Mouse (Mus musculus) heart, adult 2 months (tissue): ENCODE results near the gene Spred2. TPM values are rescaled to one million over a fixed set of nuclear protein-coding genes. Genes with fewer than 3 reads are reported as not detected.

ENCODE experiments used
- DNase-seq, 2 experiments: peaks; one replicate each; pipeline ENCODE4 v3.0.0; 2021
- H3K27ac ChIP-seq: fragments of 200-600 bp; 2 replicates; pipeline ENCODE4 v1.8.1; 2022
- H3K27me3 ChIP-seq: fragments of 200-500 bp; 2 replicates; pipeline ENCODE4 v1.6.1; 2012; ENCODE audit warnings: mild to moderate bottlenecking, low read length, inconsistent platforms, mixed read lengths; ENCODE audit not compliant: control insufficient read depth, insufficient read depth
- H3K36me3 ChIP-seq: fragments of 200-500 bp; 2 replicates; pipeline ENCODE4 v1.6.1; 2012; ENCODE audit warnings: low read length, inconsistent platforms; ENCODE audit not compliant: control insufficient read depth, insufficient read depth
- H3K4me1 ChIP-seq: fragments of 200-500 bp; 2 replicates; pipeline ENCODE4 v1.6.1; 2011; ENCODE audit warnings: low read length; ENCODE audit not compliant: control insufficient read depth, insufficient read depth
- H3K4me3 ChIP-seq: fragments of 200-600 bp; 2 replicates; pipeline ENCODE4 v1.8.1; 2022
- H3K79me2 ChIP-seq: fragments of 200-500 bp; replicated peaks from 2 replicates; pipeline ENCODE4 v1.6.1; 2012; ENCODE audit warnings: mild to moderate bottlenecking, inconsistent platforms, low read length, moderate library complexity, mixed read lengths; ENCODE audit not compliant: control insufficient read depth, insufficient read depth
- H3K9ac ChIP-seq: fragments of 200-500 bp; 2 replicates; pipeline ENCODE4 v1.6.1; 2012; ENCODE audit warnings: low read depth, mild to moderate bottlenecking, control low read depth, inconsistent platforms, low read length, mixed read lengths
- CTCF ChIP-seq: fragments of 200-600 bp; IDR thresholded peaks from 2 replicates; pipeline ENCODE4 v1.8.1; 2022; ENCODE audit warnings: antibody characterized with exemption, mild to moderate bottlenecking, moderate library complexity
- EP300 ChIP-seq: fragments of 200-500 bp; IDR thresholded peaks from 2 replicates; pipeline ENCODE4 v1.6.1; 2011; ENCODE audit warnings: low read depth, low read length, control low read depth; ENCODE audit not compliant: insufficient read depth
- POLR2A ChIP-seq: fragments of 200-500 bp; IDR thresholded peaks from 2 replicates; pipeline ENCODE4 v1.6.1; 2011; ENCODE audit warnings: mild to moderate bottlenecking, low read depth, low read length, control low read depth; ENCODE audit not compliant: insufficient read depth
- WGBS: fragments of 180-500 bp; shearing (Covaris S2); methylation state at CpG from one replicate; pipeline ENCODE4 v1.1.7; 2018; 5-methylcytosine and 5-hydroxymethylcytosine counted together
- intact Hi-C: fragments of 180-260 bp; cut with DNase I; formaldehyde crosslinking; loops from one replicate; pipeline ENCODE4 v1.15.1; 2025
- polyA plus RNA-seq: library from polyadenylated mRNA; depleted of rRNA; stranded (reverse); fragments of >200 nt; gene quantifications from 2 replicates; pipeline ENCODE4 v1.2.3, GENCODE M21; 2012
- total RNA-seq, 2 experiments: library from RNA; stranded (reverse); gene quantifications; 2 replicates each; pipeline ENCODE4 v1.2.3; 2021

Gene Spred2
- total and polyA plus RNA-seq, 3 experiments: 18.5 to 22.1 (median 22.0) TPM

DNA sequence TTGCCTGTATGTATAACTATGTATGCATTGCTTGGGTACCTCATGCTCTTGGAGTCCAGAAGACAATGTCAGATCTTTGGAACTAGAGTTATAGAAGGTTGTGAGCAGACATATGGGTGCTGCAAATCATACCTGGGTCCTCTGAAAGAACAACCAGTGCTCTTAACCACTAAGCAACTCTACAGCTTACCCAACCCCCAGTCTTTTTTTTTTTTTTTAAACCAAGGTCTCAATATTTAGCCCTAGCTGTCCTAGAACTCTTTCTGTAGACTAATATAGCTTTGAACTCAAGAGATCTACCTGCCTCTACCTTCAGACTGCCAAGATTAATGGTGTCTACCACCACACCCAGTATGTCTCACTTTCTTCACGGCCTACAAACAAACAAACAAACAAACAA is 2.5 kb upstream of the Spred2 start:
- H3K4me1 ChIP-seq: peaks cover 4% of the 10 kb centered on the region
- intact Hi-C loops: loop anchor here (2.0 to 5.0 kb wide), 3 partner anchors 89 to 191 kb away; partner anchors contain the start of gene Actr2
- no peak for TF ChIP-seq CTCF
- TF ChIP-seq EP300: no peak
- no peak for TF ChIP-seq POLR2A
- no peaks in the 10 kb centered on the region for H3K79me2 ChIP-seq
- no peaks in the 10 kb centered on the region for H3K27me3 ChIP-seq
- no peak overlapping the region for H3K27ac ChIP-seq
- H3K36me3 ChIP-seq: no peaks in the 10 kb centered on the region
- no peak overlapping the region for H3K4me3 ChIP-seq
- no peak for DNase-seq
- H3K9ac ChIP-seq: no peak overlapping the region
- 100% methylated on average over 1 of the region's 1 CpGs for WGBS

DNA sequence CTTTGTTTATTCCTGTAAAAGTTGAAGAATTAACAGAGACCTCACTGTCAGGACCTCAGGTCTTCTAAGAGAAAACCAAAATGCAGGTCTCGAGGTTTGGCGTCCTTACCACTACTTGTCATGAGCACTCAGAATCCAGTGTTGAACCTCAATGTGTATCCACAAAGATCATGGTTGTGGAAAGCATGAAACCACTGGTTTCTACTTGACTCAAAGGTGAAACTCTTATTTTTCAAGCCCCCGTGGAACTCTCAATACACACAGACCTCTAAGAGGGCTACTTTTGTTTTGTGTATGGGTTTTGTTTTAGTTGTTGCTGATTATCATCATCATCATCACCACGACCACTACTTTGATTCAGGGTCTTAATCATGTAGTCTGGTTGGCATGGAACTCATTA is 2.0 kb upstream of the Spred2 start:
- H3K27me3 ChIP-seq: no peaks in the 10 kb centered on the region
- intact Hi-C loops: loop anchor here (5.0 kb wide), 2 partner anchors 90 to 190 kb away; partner anchors contain the start of gene Actr2
- WGBS: 99% methylated on average over 4 of the region's 4 CpGs
- TF ChIP-seq CTCF (no peak), EP300 (no peak), POLR2A (no peak)
- no peak overlapping the region for H3K27ac ChIP-seq
- H3K4me1 ChIP-seq: peaks cover 6% of the 10 kb centered on the region
- no peak overlapping the region for H3K9ac ChIP-seq
- no peak overlapping the region for H3K4me3 ChIP-seq
- no peaks in the 10 kb centered on the region for H3K36me3 ChIP-seq
- DNase-seq: no peak
- no peaks in the 10 kb centered on the region for H3K79me2 ChIP-seq

DNA sequence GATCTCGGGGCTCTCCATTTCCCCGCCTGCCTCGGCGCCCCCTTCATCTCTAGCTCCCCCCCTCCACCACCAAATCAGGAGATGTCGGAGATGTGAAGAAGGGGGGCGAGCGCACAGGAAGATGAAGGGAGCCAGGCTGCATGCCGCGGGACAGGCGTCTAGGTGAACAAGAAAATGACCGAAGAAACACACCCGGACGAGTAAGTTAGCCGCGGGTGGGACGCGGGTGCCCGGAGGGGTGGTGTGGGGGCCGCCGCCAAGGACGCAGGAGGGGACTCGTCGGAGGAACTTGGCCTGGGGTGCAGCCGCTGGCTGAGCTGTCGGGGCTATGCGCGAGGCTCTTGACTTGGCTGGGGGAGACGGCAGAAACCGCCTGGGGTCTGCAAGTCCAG is 578 bp downstream of the Spred2 start:
- no peak for DNase-seq
- Histone ChIP-seq H3K79me2 (peaks cover 2% of the 10 kb centered on the region), H3K4me3 (peak overlapping the region; percentile 86), H3K27me3 (no peaks in the 10 kb centered on the region), H3K27ac (peak overlapping the region; percentile 97), H3K4me1 (peaks cover 7% of the 10 kb centered on the region), H3K9ac (peak overlapping the region; percentile 84), H3K36me3 (no peaks in the 10 kb centered on the region)
- WGBS: under 1% methylated on average over 29 of the region's 29 CpGs
- no peak for TF ChIP-seq CTCF
- no peak for TF ChIP-seq POLR2A
- no peak for TF ChIP-seq EP300
- intact Hi-C loops: loop anchor here (1.0 to 5.0 kb wide), 4 partner anchors 39 to 188 kb away; partner anchors contain the start of gene Actr2

DNA sequence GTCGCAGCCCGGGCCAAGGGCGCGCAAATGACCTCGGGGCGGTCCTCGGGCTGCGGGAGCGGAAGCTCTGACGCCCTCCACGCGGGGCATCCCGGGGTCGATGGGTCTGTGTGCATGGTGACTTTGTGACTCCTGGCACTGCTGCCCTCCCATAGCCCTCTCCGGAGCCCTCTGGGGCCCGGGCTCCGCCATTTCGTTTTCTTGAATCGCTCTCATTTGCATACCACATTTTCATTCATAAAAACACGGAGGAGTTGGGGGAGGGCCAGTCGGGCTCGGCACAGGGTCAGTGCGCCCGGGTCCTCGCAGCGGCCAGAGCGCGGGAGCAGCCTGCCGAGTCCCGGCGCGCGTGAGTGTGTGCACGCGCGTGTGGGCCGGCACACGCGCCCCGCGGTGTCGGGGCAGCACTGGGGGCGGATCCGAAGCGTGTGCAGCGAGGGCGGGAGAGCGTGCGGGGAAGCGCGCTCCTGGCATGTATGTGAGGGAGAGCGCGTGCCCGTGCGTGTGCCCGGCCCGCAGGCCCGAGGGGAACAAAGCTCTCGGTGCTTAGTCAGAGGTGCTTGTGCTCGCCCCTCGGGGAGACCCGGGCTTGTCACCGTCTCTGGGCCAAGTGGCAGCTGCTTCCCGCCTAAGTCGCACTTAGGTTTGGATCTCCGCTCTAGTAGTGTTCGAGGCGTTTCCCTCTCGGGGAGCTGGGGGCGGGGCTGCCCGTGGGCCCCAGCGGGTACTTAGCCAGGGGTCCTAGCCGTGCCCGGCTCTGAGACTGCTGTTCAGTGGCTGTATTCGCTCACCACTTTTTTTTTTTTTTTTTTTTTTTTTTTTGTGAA is 1.2 kb downstream of the Spred2 start:
- Histone ChIP-seq H3K4me3 (peak overlapping the region; percentile 86), H3K36me3 (no peaks in the 10 kb centered on the region), H3K27ac (peak overlapping the region; percentile 97), H3K4me1 (peaks cover 9% of the 10 kb centered on the region), H3K9ac (peak overlapping the region; percentile 84), H3K27me3 (no peaks in the 10 kb centered on the region), H3K79me2 (peaks cover 2% of the 10 kb centered on the region)
- intact Hi-C loops: loop anchor here (1.0 to 2.0 kb wide), 2 partner anchors 38 to 61 kb away; no protein-coding TSS in a partner anchor
- under 1% methylated on average over 75 of the region's 75 CpGs for WGBS
- peak; percentile 49; the same call in 1 of the 2 replicates for TF ChIP-seq POLR2A
- TF ChIP-seq EP300: no peak
- TF ChIP-seq CTCF: 0 out of 2 replicates have a peak, but pooled peaks have one; percentile 2
- DNase-seq: peak; percentile 80

DNA sequence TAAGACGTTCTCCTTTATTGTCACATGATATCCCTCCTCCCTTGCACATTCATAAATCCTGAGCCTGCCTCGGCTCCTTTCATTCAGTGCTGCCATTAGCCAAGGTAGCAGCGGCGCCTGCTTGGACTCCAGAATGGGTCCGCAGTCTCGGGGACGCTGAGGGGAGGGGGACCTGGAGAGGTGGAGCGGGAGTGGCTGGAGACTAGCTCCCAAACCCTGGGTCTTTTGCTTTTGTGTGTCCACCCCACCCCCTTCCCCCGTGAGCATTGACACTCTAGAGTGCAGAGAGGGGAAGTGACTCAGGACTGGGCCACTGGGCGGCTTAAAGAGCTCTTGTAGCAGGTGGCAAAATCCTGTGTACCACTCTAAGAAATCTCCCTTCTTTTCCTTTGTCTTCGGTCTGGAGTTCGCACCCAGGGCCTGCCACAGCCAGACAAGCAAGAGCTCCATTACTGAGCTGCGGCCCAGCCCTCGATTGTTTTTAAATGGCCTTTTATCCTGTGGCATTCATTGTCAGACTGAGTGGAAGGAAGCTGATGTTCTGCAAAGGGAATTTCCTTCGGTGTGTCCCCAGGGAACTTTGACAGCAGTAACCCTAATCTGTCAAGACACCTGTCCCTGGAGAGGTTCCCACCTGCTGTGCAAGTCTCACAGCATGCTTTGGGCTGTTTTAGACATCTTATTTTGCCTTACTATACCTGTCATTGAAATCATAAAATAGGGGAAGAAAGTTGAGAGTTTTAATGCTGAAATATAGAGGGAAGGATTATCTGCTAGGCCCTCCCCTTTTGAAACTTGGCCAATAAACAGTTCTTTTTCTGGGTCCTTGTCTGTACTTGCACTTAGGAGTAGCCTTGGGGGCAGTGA is 2.0 kb downstream of the Spred2 start:
- H3K4me3 ChIP-seq: peak overlapping the region; percentile 86
- DNase-seq: peak; percentile 72 to 73
- no peak for TF ChIP-seq CTCF
- TF ChIP-seq POLR2A: peak; percentile 57; the same call in 1 of the 2 replicates
- TF ChIP-seq EP300: peak; percentile 60; the same call in 1 of the 2 replicates
- peaks cover 10% of the 10 kb centered on the region for H3K4me1 ChIP-seq
- H3K27ac ChIP-seq: peak overlapping the region; percentile 97
- peak overlapping the region; percentile 58 for H3K9ac ChIP-seq
- WGBS: 8% methylated on average over 15 of the region's 15 CpGs
- no peaks in the 10 kb centered on the region for H3K27me3 ChIP-seq
- intact Hi-C loops: loop anchor here (1.0 to 2.0 kb wide), 2 partner anchors 37 to 61 kb away; no protein-coding TSS in a partner anchor
- H3K79me2 ChIP-seq: peaks cover 2% of the 10 kb centered on the region
- no peaks in the 10 kb centered on the region for H3K36me3 ChIP-seq
